24 mouse cellular contexts compared by ENCODE assay signal in the genomic region with DNA sequence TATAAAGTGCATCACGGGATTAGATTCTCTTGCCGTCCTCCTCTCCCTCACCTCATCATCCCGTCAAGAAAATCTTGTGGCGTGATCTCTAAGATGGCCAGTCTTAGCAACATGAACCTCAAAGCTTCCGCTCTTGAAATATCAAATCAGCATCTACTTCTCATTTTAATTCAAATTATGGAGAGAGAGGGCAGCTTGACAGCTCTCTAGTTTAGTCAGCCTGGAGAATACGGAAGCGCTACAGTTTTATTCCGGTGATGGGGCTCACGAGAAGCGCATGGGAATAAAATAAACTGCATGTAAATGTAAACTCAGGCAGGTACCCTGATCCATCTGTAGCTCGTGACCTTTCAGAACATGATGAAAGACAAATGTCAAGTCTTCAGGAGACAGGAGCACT. TPM values are rescaled to one million over a fixed set of nuclear protein-coding genes. Genes with fewer than 3 reads are reported as not detected.
A peak's percentile ranks its signal among the peaks of the same experiment; 100 is the strongest.
DNase-seq lines count a peak whose midpoint lies in the region; ATAC-seq lines count a peak whose summit lies in the region.
"Had no signal": no experiment of that assay in that cellular context is flagged by ENCODE, and none has a peak within 500 bp of the region (broad histone marks: within the 10 kb centered on the region; RNA-seq: fewer than 3 reads in every experiment).

No protein-coding gene starts in this region.

- 63% methylated on average over 11 of the region's 11 CpGs for WGBS in forebrain, embryonic 12.5 days
- 64% methylated on average over 11 of the region's 11 CpGs for WGBS in forebrain, embryonic 11.5 days
- WGBS in hindbrain, embryonic 13.5 days: 57% methylated on average over 11 of the region's 11 CpGs
- 56% methylated on average over 11 of the region's 11 CpGs for WGBS in hindbrain, embryonic 16.5 days
- WGBS in midbrain, embryonic 16.5 days: 37% methylated on average over 11 of the region's 11 CpGs

- H3K36me3 ChIP-seq in forebrain, embryonic 12.5 days (replicated peaks): no peaks in the 10 kb centered on the region
- no peaks in the 10 kb centered on the region for H3K36me3 ChIP-seq in forebrain, embryonic 11.5 days (ENCODE audit: control insufficient read depth, insufficient read depth, low read length)
- no peaks in the 10 kb centered on the region for H3K36me3 ChIP-seq in hindbrain, embryonic 13.5 days
- no peaks in the 10 kb centered on the region for H3K36me3 ChIP-seq in hindbrain, embryonic 16.5 days (ENCODE audit: control insufficient read depth, insufficient read depth, low read length)
- no peaks in the 10 kb centered on the region for H3K36me3 ChIP-seq in midbrain, embryonic 16.5 days (ENCODE audit: control insufficient read depth, insufficient read depth, low read length)
- H3K36me3 ChIP-seq: G1E; heart, embryonic 10.5 days; hindbrain, embryonic 10.5 days; neural tube, embryonic 15.5 days; stomach, embryonic 15.5 days had no signal

- peak overlapping the region; percentile 29; the same call in 1 of the 2 replicates for H3K4me2 ChIP-seq in forebrain, embryonic 12.5 days
- no peak overlapping the region for H3K4me2 ChIP-seq in forebrain, embryonic 11.5 days (ENCODE audit: low read depth, low read length, severe bottlenecking)
- H3K4me2 ChIP-seq in hindbrain, embryonic 13.5 days: peak overlapping the region; percentile 1; the same call in 1 of the 2 replicates
- no peak overlapping the region for H3K4me2 ChIP-seq in hindbrain, embryonic 16.5 days (ENCODE audit: low read length)
- H3K4me2 ChIP-seq in midbrain, embryonic 16.5 days (ENCODE audit: low read length): peak overlapping the region; percentile 20
- H3K4me2 ChIP-seq: neural tube, embryonic 15.5 days; stomach, embryonic 15.5 days had no signal

- H3K9me3 ChIP-seq in forebrain, embryonic 12.5 days: no peaks in the 10 kb centered on the region
- no peaks in the 10 kb centered on the region for H3K9me3 ChIP-seq in forebrain, embryonic 11.5 days (ENCODE audit: control insufficient read depth, low read length)
- H3K9me3 ChIP-seq in hindbrain, embryonic 13.5 days: no peaks in the 10 kb centered on the region
- H3K9me3 ChIP-seq in hindbrain, embryonic 16.5 days (ENCODE audit: control insufficient read depth, low read length): no peaks in the 10 kb centered on the region
- H3K9me3 ChIP-seq in midbrain, embryonic 16.5 days (replicated peaks; ENCODE audit: control insufficient read depth, low read length, poor library complexity, severe bottlenecking): no peaks in the 10 kb centered on the region
- H3K9me3 ChIP-seq: heart, embryonic 10.5 days; hindbrain, embryonic 10.5 days; neural tube, embryonic 15.5 days; stomach, embryonic 15.5 days had no signal

- peaks cover 19% of the 10 kb centered on the region; the same call in 1 of the 2 replicates for H3K27me3 ChIP-seq in forebrain, embryonic 12.5 days
- peaks cover 2% of the 10 kb centered on the region; the same call in 1 of the 2 replicates for H3K27me3 ChIP-seq in forebrain, embryonic 11.5 days (ENCODE audit: control insufficient read depth, insufficient read depth, low read length)
- H3K27me3 ChIP-seq in hindbrain, embryonic 13.5 days: 0 out of 2 replicates have a peak, but pooled peaks cover 14% of the 10 kb centered on the region
- H3K27me3 ChIP-seq in hindbrain, embryonic 16.5 days (replicated peaks; ENCODE audit: control insufficient read depth, insufficient read depth, low read length): no peaks in the 10 kb centered on the region
- H3K27me3 ChIP-seq in midbrain, embryonic 16.5 days (ENCODE audit: control insufficient read depth, insufficient read depth, low read depth, low read length): peaks cover 3% of the 10 kb centered on the region; the same call in 1 of the 2 replicates
- H3K27me3 ChIP-seq: neural tube, embryonic 15.5 days; Patski; stomach, embryonic 15.5 days had no signal

- ATAC-seq in forebrain, embryonic 12.5 days (ENCODE audit: low FRiP score): no peak
- ATAC-seq in forebrain, embryonic 11.5 days (replicated peaks; ENCODE audit: low FRiP score): no peak
- ATAC-seq in hindbrain, embryonic 13.5 days (ENCODE audit: low FRiP score): no peak
- no peak; the same call in 1 of the 2 replicates for ATAC-seq in hindbrain, embryonic 16.5 days
- no peak for ATAC-seq in midbrain, embryonic 16.5 days
- ATAC-seq: CD4-positive, CD25-positive, alpha-beta regulatory T cell, adult 4 months; inflammation-experienced regulatory T-cells, adult 6 months; Patski had no signal

- peaks cover 10% of the 10 kb centered on the region for H3K4me1 ChIP-seq in forebrain, embryonic 12.5 days
- H3K4me1 ChIP-seq in forebrain, embryonic 11.5 days (replicated peaks; ENCODE audit: control insufficient read depth, insufficient read depth, low read length): peaks cover 3% of the 10 kb centered on the region; the same call in 1 of the 2 replicates
- peaks cover 13% of the 10 kb centered on the region for H3K4me1 ChIP-seq in hindbrain, embryonic 13.5 days (replicated peaks)
- H3K4me1 ChIP-seq in hindbrain, embryonic 16.5 days (ENCODE audit: control insufficient read depth, insufficient read depth, low read depth, low read length): peaks cover 4% of the 10 kb centered on the region
- peaks cover 11% of the 10 kb centered on the region for H3K4me1 ChIP-seq in midbrain, embryonic 16.5 days (ENCODE audit: control insufficient read depth, insufficient read depth, low read length)
- H3K4me1 ChIP-seq: stomach, embryonic 15.5 days had no signal

- no peak for DNase-seq in forebrain, embryonic 11.5 days (ENCODE audit: low spot score)
- DNase-seq in brain, adult 2 months (ENCODE audit: low read depth, low spot score): peak; percentile 10
- DNase-seq in embryo, embryonic 10.5 days (ENCODE audit: low spot score): no peak
- no peak for DNase-seq in embryo, embryonic 9.5 days (ENCODE audit: extremely low spot score)
- DNase-seq: adrenal gland, postnatal 36 days; cerebellum, adult 11 months; cerebellum, adult 9-11 months; kidney, adult 2 months; thymus, adult 18-20 months; thymus, postnatal 4 days had no signal

- H3K9ac ChIP-seq in forebrain, embryonic 12.5 days: no peak overlapping the region
- no peak overlapping the region for H3K9ac ChIP-seq in forebrain, embryonic 11.5 days (ENCODE audit: low read length)
- H3K9ac ChIP-seq in hindbrain, embryonic 13.5 days: no peak overlapping the region
- no peak overlapping the region for H3K9ac ChIP-seq in hindbrain, embryonic 16.5 days (ENCODE audit: low read depth, low read length)
- no peak overlapping the region for H3K9ac ChIP-seq in midbrain, embryonic 16.5 days (ENCODE audit: low read depth, low read length)
- H3K9ac ChIP-seq: neural tube, embryonic 15.5 days; stomach, embryonic 15.5 days had no signal

- no peak overlapping the region for H3K4me3 ChIP-seq in forebrain, embryonic 12.5 days (replicated peaks)
- no peak overlapping the region for H3K4me3 ChIP-seq in forebrain, embryonic 11.5 days (ENCODE audit: low read depth, low read length)
- no peak overlapping the region for H3K4me3 ChIP-seq in hindbrain, embryonic 13.5 days
- no peak overlapping the region for H3K4me3 ChIP-seq in hindbrain, embryonic 16.5 days (ENCODE audit: low read length)
- H3K4me3 ChIP-seq in midbrain, embryonic 16.5 days (ENCODE audit: low read depth, low read length): no peak overlapping the region
- H3K4me3 ChIP-seq: heart, embryonic 10.5 days; hindbrain, embryonic 10.5 days; neural tube, embryonic 15.5 days; stomach, embryonic 15.5 days had no signal

- no peak overlapping the region for H3K27ac ChIP-seq in forebrain, embryonic 12.5 days
- H3K27ac ChIP-seq in forebrain, embryonic 11.5 days (ENCODE audit: low read depth, low read length): no peak overlapping the region
- no peak overlapping the region for H3K27ac ChIP-seq in hindbrain, embryonic 13.5 days
- no peak overlapping the region for H3K27ac ChIP-seq in hindbrain, embryonic 16.5 days (ENCODE audit: low read depth, low read length)
- no peak overlapping the region for H3K27ac ChIP-seq in midbrain, embryonic 16.5 days (ENCODE audit: low read length)
- H3K27ac ChIP-seq: heart, embryonic 10.5 days; hindbrain, embryonic 10.5 days; kidney, postnatal 0 days; macrophage; neural tube, embryonic 15.5 days; stomach, embryonic 15.5 days had no signal

RNA-seq across cellular contexts. Expression of gene Mgmt, which starts 22.9 kb away (rescaled TPM):
- polyA plus RNA-seq in forebrain, embryonic 12.5 days (2016; fragmentation: Nextera tagmentation; extraction: Ambion mirVana): 2.2 and 2.4 TPM in 2 replicates
- 3.4 and 4.0 TPM in 2 replicates for polyA plus RNA-seq in forebrain, embryonic 11.5 days (2014; fragmentation: Nextera tagmentation; extraction: Ambion mirVana)
- polyA plus RNA-seq in hindbrain, embryonic 13.5 days (2015; fragmentation: Nextera tagmentation; extraction: Ambion mirVana): 1.8 and 2.1 TPM in 2 replicates
- polyA plus RNA-seq in hindbrain, embryonic 16.5 days (2015; fragmentation: Nextera tagmentation; extraction: Ambion mirVana): 1.5 and 1.8 TPM in 2 replicates
- polyA plus RNA-seq in midbrain, embryonic 16.5 days (2015; fragmentation: Nextera tagmentation; extraction: Ambion mirVana): 0.85 and 0.98 TPM in 2 replicates
- polyA plus RNA-seq: Patski had no signal

Comparison
In these comparisons a context has a peak if more than half of its experiments do, and no peak if none do; other contexts are left out.
1. H3K4me2 ChIP-seq: peak in forebrain, embryonic 12.5 days (single experiment), hindbrain, embryonic 13.5 days (single experiment) and midbrain, embryonic 16.5 days (single experiment); none in forebrain, embryonic 11.5 days (single experiment) and hindbrain, embryonic 16.5 days (single experiment).